Mouse (Mus musculus) testis, adult 2 months (tissue): ENCODE measurements around the gene Bcl2.

Experiments
- CTCF ChIP-seq: fragments of 200-500 bp; IDR thresholded peaks from 2 replicates; pipeline ENCODE4 v1.5.1; 2012; ENCODE audit warnings: low read depth, mild to moderate bottlenecking, inconsistent platforms, low read length, moderate library complexity; ENCODE audit not compliant: control insufficient read depth, insufficient read depth, insufficient replicate concordance
- POLR2A ChIP-seq: fragments of 200-500 bp; IDR thresholded peaks from 2 replicates; pipeline ENCODE4 v1.6.1; 2012; ENCODE audit warnings: low read depth, mild to moderate bottlenecking, inconsistent platforms, low read length, moderate library complexity; ENCODE audit not compliant: control insufficient read depth

DNA sequence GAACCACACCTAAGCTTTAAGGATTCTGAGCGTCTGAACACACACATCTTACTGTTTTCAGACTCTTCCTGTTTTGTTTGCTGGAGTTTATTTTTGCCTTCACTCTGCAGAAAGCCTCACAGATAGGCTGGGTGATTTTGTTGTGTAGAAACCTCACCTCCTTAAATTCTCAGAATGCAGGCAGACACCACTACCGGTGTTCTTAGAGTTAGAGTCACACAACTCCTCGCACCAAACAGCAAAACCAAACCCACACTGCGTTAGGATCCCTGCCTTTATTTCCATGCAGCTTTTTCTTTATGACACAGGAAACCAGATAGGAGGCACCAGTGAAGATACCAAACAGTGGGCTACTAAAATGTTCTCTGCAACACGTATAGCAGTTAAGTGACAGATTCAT, 113.2 kb downstream of the Bcl2 start:
- TF ChIP-seq CTCF (no peak), POLR2A (no peak)
